Mouse (Mus musculus) neural tube, embryonic 11.5 days (tissue): ENCODE data around the gene Znhit2. TPM values are rescaled to one million over a fixed set of nuclear protein-coding genes. Genes with fewer than 3 reads are reported as not detected.

Experiments
- ATAC-seq: fragments of 200-750 bp; cut with Nextera tagmentation; 2 replicates; pipeline ENCODE4 v1.8.0; 2017; ENCODE audit warnings: moderate number of reproducible peaks, mild to moderate bottlenecking, moderate TSS enrichment, moderate library complexity; ENCODE audit not compliant: insufficient read depth, low FRiP score, low TSS enrichment
- DNase-seq: peaks from one replicate; pipeline ENCODE4 v3.0.0-alpha.2; 2015; ENCODE audit warnings: low spot score
- H3K27ac ChIP-seq: fragments of 300-500 bp; sonication (generic); 2 replicates; pipeline ENCODE4 v1.5.1; 2014; ENCODE audit warnings: low read depth, mild to moderate bottlenecking, low read length
- H3K27me3 ChIP-seq: fragments of 300-500 bp; sonication (generic); 2 replicates; pipeline ENCODE4 v1.6.1; 2014; ENCODE audit warnings: mild to moderate bottlenecking, low read length, mixed read lengths; ENCODE audit not compliant: control insufficient read depth, insufficient read depth
- H3K36me3 ChIP-seq: fragments of 300-500 bp; sonication (generic); 2 replicates; pipeline ENCODE4 v1.6.1; 2014; ENCODE audit warnings: mild to moderate bottlenecking, low read length, moderate library complexity, mixed read lengths; ENCODE audit not compliant: control insufficient read depth, insufficient read depth
- H3K4me1 ChIP-seq: fragments of 300-500 bp; sonication (generic); 2 replicates; pipeline ENCODE4 v1.6.1; 2014; ENCODE audit warnings: low read length, mixed read lengths; ENCODE audit not compliant: control insufficient read depth, insufficient read depth
- H3K4me2 ChIP-seq: fragments of 300-500 bp; sonication (generic); 2 replicates; pipeline ENCODE4 v1.6.1; 2014; ENCODE audit warnings: low read depth, mild to moderate bottlenecking, moderate library complexity
- H3K4me3 ChIP-seq: fragments of 300-500 bp; sonication (generic); 2 replicates; pipeline ENCODE4 v1.5.1; 2014; ENCODE audit warnings: low read depth, low read length
- H3K9ac ChIP-seq: fragments of 300-500 bp; sonication (generic); 2 replicates; pipeline ENCODE4 v1.6.1; 2014; ENCODE audit warnings: mild to moderate bottlenecking, low read length
- H3K9me3 ChIP-seq: fragments of 300-500 bp; sonication (generic); 2 replicates; pipeline ENCODE4 v1.6.1; 2016; ENCODE audit warnings: low read length; ENCODE audit not compliant: control insufficient read depth
- WGBS: fragments of 180-500 bp; shearing (Covaris S2); extraction: QIAGEN DNeasy Blood & Tissue Kit; methylation state at CpG from one replicate; pipeline ENCODE4 v1.1.7; 2014; 5-methylcytosine and 5-hydroxymethylcytosine counted together
- polyA plus RNA-seq: library from polyadenylated mRNA; unstranded; fragments of >200 nt; fragmentation: Nextera tagmentation; extraction: Ambion mirVana; gene quantifications from 2 replicates; pipeline ENCODE4 v1.2.1, GENCODE M21; 2014

Gene Znhit2
- polyA plus RNA-seq, 1 experiment from 2014 or later = 40.0 TPM

- WGBS = under 1% methylated on average over 30 of the region's 30 CpGs
- peaks cover 19% of the 10 kb centered on the region for H3K4me1 ChIP-seq
- H3K9ac ChIP-seq = peak overlapping the region; percentile 49
- peak overlapping the region; percentile 83 for H3K27ac ChIP-seq
- peak overlapping the region; percentile 70 for H3K4me2 ChIP-seq
- no peaks in the 10 kb centered on the region for H3K9me3 ChIP-seq
- H3K4me3 ChIP-seq = peak overlapping the region; percentile 52
- H3K27me3 ChIP-seq = no peaks in the 10 kb centered on the region
- DNase-seq = peak; percentile 88
- no peaks in the 10 kb centered on the region; the same call in 1 of the 2 replicates for H3K36me3 ChIP-seq
- ATAC-seq = peak; percentile 56
Observed at GRCm38 (mm10) chr19:6067011-6067723, 6.2 kb downstream of the Znhit2 start.

- WGBS = 8% methylated on average over 33 of the region's 33 CpGs
- Histone ChIP-seq H3K4me3 (peak within 1 kb of the TSS; percentile 52), H3K27me3 (no peaks in the 10 kb centered on the region), H3K27ac (peak within 1 kb of the TSS; percentile 83), H3K4me2 (peak within 1 kb of the TSS; percentile 70), H3K4me1 (peaks cover 14% of the 10 kb centered on the region), H3K9ac (peak within 1 kb of the TSS; percentile 49), H3K36me3 (peaks cover 2% of the 10 kb centered on the region; the same call in 1 of the 2 replicates), H3K9me3 (no peaks in the 10 kb centered on the region)
- ATAC-seq = peak; percentile 89
- DNase-seq = peak; percentile 93
Observed at GRCm38 (mm10) chr19:6067724-6068415, 6.9 kb downstream of the Znhit2 start, which contains the start of gene Tm7sf2. TSS of gene Tm7sf2 (minus strand) at chr19:6068373.

GRCm38 (mm10) chr19:6068951-6069350, 8.0 kb downstream of the Znhit2 start:
- no peak overlapping the region for H3K4me3 ChIP-seq
- no peak overlapping the region for H3K4me2 ChIP-seq
- no peaks in the 10 kb centered on the region for H3K9me3 ChIP-seq
- H3K4me1 ChIP-seq = peaks cover 14% of the 10 kb centered on the region
- H3K27ac ChIP-seq = no peak overlapping the region
- no peak overlapping the region for H3K9ac ChIP-seq
- no peaks in the 10 kb centered on the region for H3K27me3 ChIP-seq
- DNase-seq = no peak
- WGBS = 89% methylated on average over 4 of the region's 4 CpGs
- no peak for ATAC-seq
- H3K36me3 ChIP-seq = peaks cover 2% of the 10 kb centered on the region; the same call in 1 of the 2 replicates

- no peak for DNase-seq
- Histone ChIP-seq H3K27ac (no peak overlapping the region), H3K36me3 (peaks cover 2% of the 10 kb centered on the region; the same call in 1 of the 2 replicates), H3K4me3 (no peak overlapping the region), H3K4me2 (no peak overlapping the region), H3K4me1 (peaks cover 14% of the 10 kb centered on the region), H3K9me3 (no peaks in the 10 kb centered on the region), H3K27me3 (no peaks in the 10 kb centered on the region), H3K9ac (no peak overlapping the region)
- ATAC-seq = no peak
- 92% methylated on average over 10 of the region's 10 CpGs for WGBS
Observed at GRCm38 (mm10) chr19:6069851-6070250, 8.9 kb downstream of the Znhit2 start.

- no peak for ATAC-seq
- H3K27ac ChIP-seq = no peak overlapping the region
- H3K36me3 ChIP-seq = peaks cover 2% of the 10 kb centered on the region; the same call in 1 of the 2 replicates
- DNase-seq = no peak
- H3K4me3 ChIP-seq = no peak overlapping the region
- no peak overlapping the region for H3K9ac ChIP-seq
- H3K9me3 ChIP-seq = no peaks in the 10 kb centered on the region
- H3K27me3 ChIP-seq = no peaks in the 10 kb centered on the region
- peaks cover 14% of the 10 kb centered on the region for H3K4me1 ChIP-seq
- H3K4me2 ChIP-seq = no peak overlapping the region
- 91% methylated on average over 31 of the region's 31 CpGs for WGBS
Observed at GRCm38 (mm10) chr19:6070571-6071250, 9.7 kb downstream of the Znhit2 start.

GRCm38 (mm10) chr19:6071261-6071660, 10.3 kb downstream of the Znhit2 start:
- 92% methylated on average over 19 of the region's 19 CpGs for WGBS
- no peak for ATAC-seq
- peaks cover 2% of the 10 kb centered on the region; the same call in 1 of the 2 replicates for H3K36me3 ChIP-seq

GRCm38 (mm10) chr19:6073889-6074288, 12.9 kb downstream of the Znhit2 start:
- Histone ChIP-seq H3K4me2 (no peak overlapping the region), H3K36me3 (peaks cover 2% of the 10 kb centered on the region; the same call in 1 of the 2 replicates), H3K4me1 (peaks cover 7% of the 10 kb centered on the region), H3K9ac (no peak overlapping the region), H3K27ac (no peak overlapping the region), H3K4me3 (no peak overlapping the region), H3K27me3 (no peaks in the 10 kb centered on the region), H3K9me3 (no peaks in the 10 kb centered on the region)
- no peak for ATAC-seq
- 91% methylated on average over 5 of the region's 5 CpGs for WGBS
- no peak for DNase-seq

More at GRCm38 (mm10) chr19:6071261-6071660, 10.3 kb downstream of the Znhit2 start:
- H3K27me3 ChIP-seq = no peaks in the 10 kb centered on the region
- H3K4me3 ChIP-seq = no peak overlapping the region
- no peak overlapping the region for H3K27ac ChIP-seq
- H3K9me3 ChIP-seq = no peaks in the 10 kb centered on the region
- peaks cover 15% of the 10 kb centered on the region for H3K4me1 ChIP-seq
- no peak overlapping the region for H3K9ac ChIP-seq
- DNase-seq = no peak
- H3K4me2 ChIP-seq = no peak overlapping the region

- H3K36me3 ChIP-seq = peaks cover 4% of the 10 kb centered on the region
Observed at GRCm38 (mm10) chr19:6076564-6077393, 15.8 kb downstream of the Znhit2 start, which contains the start of gene Vps51. TSS of gene Vps51 (minus strand) at chr19:6077231.

More at GRCm38 (mm10) chr19:6076564-6077393, 15.8 kb downstream of the Znhit2 start, which contains the start of gene Vps51:
- Histone ChIP-seq H3K27ac (peak within 1 kb of the TSS; percentile 58; the same call in 1 of the 2 replicates), H3K4me3 (peak within 1 kb of the TSS; percentile 75), H3K9ac (peak within 1 kb of the TSS; percentile 83), H3K4me1 (peaks cover 7% of the 10 kb centered on the region), H3K4me2 (peak within 1 kb of the TSS; percentile 87), H3K9me3 (no peaks in the 10 kb centered on the region), H3K27me3 (no peaks in the 10 kb centered on the region)
- DNase-seq (peak; percentile 89), ATAC-seq (peak; percentile 77)
- WGBS = under 1% methylated on average over 33 of the region's 33 CpGs
